Mouse (Mus musculus): ENCODE measurements around the gene Atp6v0a1.

- TF ChIP-seq POLR2A (IDR thresholded peaks at IDR 0.05; ENCODE audit: control insufficient read depth, extremely low read depth, insufficient read depth, low read length, poor library complexity) (no peak), CTCF (IDR thresholded peaks at IDR 0.05; ENCODE audit: borderline replicate concordance, control insufficient read depth, extremely low read depth, insufficient read depth, low read length, poor library complexity) (no peak; the same call in 1 of the 2 replicates)
Observed at GRCm38 (mm10) chr11:100964180-100964579, 45.1 kb upstream of the Atp6v0a1 start.
